23 mouse cellular contexts compared by ENCODE assay signal in the genomic region with DNA sequence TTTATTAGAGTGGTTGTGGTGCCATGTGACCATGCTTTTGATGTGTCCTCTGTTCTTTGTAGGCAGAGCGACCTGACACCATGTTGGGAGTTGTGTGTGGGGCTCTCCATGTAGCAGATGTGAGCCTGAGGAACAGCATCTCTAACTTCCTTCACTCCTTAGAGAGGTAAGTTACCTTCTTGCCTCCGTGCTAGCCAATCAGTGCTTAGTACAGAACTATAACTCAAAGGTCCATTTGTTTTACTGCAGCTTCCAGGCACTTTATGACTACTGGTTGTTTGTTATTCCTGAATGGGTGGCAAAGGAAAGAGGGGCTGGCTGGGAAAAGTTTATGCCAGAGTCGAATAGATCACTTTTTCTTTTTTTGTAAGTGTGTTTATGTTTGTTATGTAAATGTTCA.
DNase-seq lines count a peak whose midpoint lies in the region; ATAC-seq and TF ChIP-seq lines count a peak whose summit lies in the region.
"Had no signal": no experiment of that assay in that cellular context is flagged by ENCODE, and none has a peak within 500 bp of the region (broad histone marks: within the 10 kb centered on the region; RNA-seq: fewer than 3 reads in every experiment).

No protein-coding gene starts in this region.

- no peak for TF ChIP-seq POLR2A in small intestine, adult 2 months (IDR thresholded peaks at IDR 0.05; ENCODE audit: low read depth, low read length)

- no peaks in the 10 kb centered on the region for H3K36me3 ChIP-seq in intestine, embryonic 15.5 days
- H3K36me3 ChIP-seq in intestine, postnatal 0 days (ENCODE audit: control insufficient read depth, insufficient read depth), result peaks cover 4% of the 10 kb centered on the region; the same call in 1 of the 2 replicates
- H3K36me3 ChIP-seq in small intestine, adult 2 months (ENCODE audit: control insufficient read depth, insufficient read depth, low read length), result peaks cover 7% of the 10 kb centered on the region

- WGBS in intestine, embryonic 15.5 days, result 65% methylated on average over 3 of the region's 3 CpGs
- 49% methylated on average over 3 of the region's 3 CpGs for WGBS in intestine, postnatal 0 days
- 26% methylated on average over 3 of the region's 3 CpGs for WGBS in small intestine, adult 2 months

- H3K27ac ChIP-seq in intestine, embryonic 15.5 days, result no peak overlapping the region
- no peak overlapping the region for H3K27ac ChIP-seq in intestine, postnatal 0 days (ENCODE audit: low read depth, low read length)
- 0 out of 2 replicates have a peak overlapping the region, but pooled peaks have one; percentile 29 for H3K27ac ChIP-seq in small intestine, adult 2 months (ENCODE audit: insufficient read depth, low read depth, low read length)
- H3K27ac ChIP-seq: embryonic facial prominence, embryonic 10.5 days; embryonic facial prominence, embryonic 12.5 days; forebrain, embryonic 13.5 days; forebrain, embryonic 15.5 days had no signal

- 0 out of 2 replicates have a peak, but pooled peaks cover 3% of the 10 kb centered on the region for H3K4me1 ChIP-seq in intestine, embryonic 15.5 days (replicated peaks)
- 0 out of 2 replicates have a peak, but pooled peaks cover 2% of the 10 kb centered on the region for H3K4me1 ChIP-seq in intestine, postnatal 0 days (replicated peaks; ENCODE audit: control insufficient read depth, insufficient read depth, low read length)
- peaks cover 8% of the 10 kb centered on the region; the same call in 1 of the 2 replicates for H3K4me1 ChIP-seq in small intestine, adult 2 months (ENCODE audit: control insufficient read depth, insufficient read depth, insufficient read length, low read length)
- H3K4me1 ChIP-seq: embryonic facial prominence, embryonic 10.5 days; embryonic facial prominence, embryonic 12.5 days; forebrain, embryonic 13.5 days; forebrain, embryonic 15.5 days had no signal

- no peak overlapping the region for H3K4me3 ChIP-seq in intestine, embryonic 15.5 days (replicated peaks)
- H3K4me3 ChIP-seq in intestine, postnatal 0 days (ENCODE audit: low read depth, low read length), result no peak overlapping the region
- no peak overlapping the region for H3K4me3 ChIP-seq in small intestine, adult 2 months (ENCODE audit: low read depth, low read length)
- H3K4me3 ChIP-seq: embryonic facial prominence, embryonic 10.5 days; embryonic facial prominence, embryonic 12.5 days; forebrain, embryonic 13.5 days; forebrain, embryonic 15.5 days had no signal

- H3K27me3 ChIP-seq in intestine, embryonic 15.5 days (replicated peaks), result no peaks in the 10 kb centered on the region
- no peaks in the 10 kb centered on the region for H3K27me3 ChIP-seq in intestine, postnatal 0 days (replicated peaks; ENCODE audit: control insufficient read depth, insufficient read depth, low read length)
- H3K27me3 ChIP-seq in small intestine, adult 2 months (ENCODE audit: control insufficient read depth, insufficient read depth, low read length), result no peaks in the 10 kb centered on the region
- H3K27me3 ChIP-seq: CH12.LX; embryonic facial prominence, embryonic 12.5 days; forebrain, embryonic 13.5 days; forebrain, embryonic 15.5 days; Patski had no signal

- no peak for DNase-seq in right cerebral cortex, postnatal 25 days
- DNase-seq: adrenal gland, adult 8-10 months; adrenal gland, postnatal 14 days; adrenal gland, postnatal 36 days; B cell, adult 2 months; cerebellum, adult 11-12 months; cerebellum, adult 2 months; cerebellum, adult 9-10 months; cerebellum, postnatal 10 days; cerebellum, postnatal 25 days had no signal

- no peak overlapping the region for H3K9ac ChIP-seq in intestine, embryonic 15.5 days
- no peak overlapping the region for H3K9ac ChIP-seq in intestine, postnatal 0 days (ENCODE audit: low read depth, low read length)
- H3K9ac ChIP-seq: embryonic facial prominence, embryonic 12.5 days; forebrain, embryonic 13.5 days; forebrain, embryonic 15.5 days had no signal

- no peak for TF ChIP-seq CTCF in intestine, postnatal 0 days (IDR thresholded peaks at IDR 0.05; ENCODE audit: low read depth)
- no peak for TF ChIP-seq CTCF in small intestine, adult 2 months (IDR thresholded peaks at IDR 0.05; ENCODE audit: extremely low read depth, insufficient read length, insufficient replicate concordance, low read depth, low read length)

- peak; percentile 64 for ATAC-seq in intestine, embryonic 15.5 days
- peak; percentile 83 for ATAC-seq in intestine, postnatal 0 days
- no peak for ATAC-seq in megakaryocyte progenitor cell, adult 5-6 weeks (replicated peaks; ENCODE audit: poor library complexity)
- ATAC-seq: activated CD4-positive, CD25-positive, alpha-beta regulatory T cell, adult 4 months; CD4-positive, CD25-positive, alpha-beta regulatory T cell, adult 4 months; forebrain, embryonic 13.5 days; forebrain, embryonic 15.5 days; Patski had no signal

- H3K9me3 ChIP-seq in intestine, embryonic 15.5 days, result no peaks in the 10 kb centered on the region
- H3K9me3 ChIP-seq in intestine, postnatal 0 days (ENCODE audit: control insufficient read depth), result no peaks in the 10 kb centered on the region
- H3K9me3 ChIP-seq: embryonic facial prominence, embryonic 10.5 days; embryonic facial prominence, embryonic 12.5 days; forebrain, embryonic 13.5 days; forebrain, embryonic 15.5 days; G1E had no signal

- no peak overlapping the region for H3K4me2 ChIP-seq in intestine, embryonic 15.5 days (replicated peaks)
- no peak overlapping the region for H3K4me2 ChIP-seq in intestine, postnatal 0 days (replicated peaks; ENCODE audit: low read depth)
- H3K4me2 ChIP-seq: embryonic facial prominence, embryonic 12.5 days; forebrain, embryonic 13.5 days; forebrain, embryonic 15.5 days had no signal
